Mouse (Mus musculus): ENCODE data around the gene Prep.

DNA sequence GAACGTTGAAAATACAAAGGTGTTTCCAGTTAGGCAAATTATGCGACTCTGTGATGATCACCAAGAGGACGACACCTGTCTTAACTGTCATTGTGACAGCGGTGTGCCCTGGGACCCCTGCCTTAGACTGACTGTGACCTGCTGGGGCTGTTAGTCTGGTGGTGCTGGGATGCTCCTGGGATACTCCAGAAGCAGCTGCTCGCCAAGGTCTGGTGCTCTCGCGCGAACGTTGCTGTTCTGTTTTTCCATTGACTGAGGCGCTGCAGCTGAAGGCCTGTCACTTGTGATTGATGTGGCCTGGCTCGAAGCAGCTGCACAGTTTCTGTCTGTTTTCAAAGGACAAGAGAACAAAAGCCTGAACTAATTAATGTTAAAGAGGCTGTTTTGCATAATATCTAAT lies 36.2 kb downstream of the Prep start:
- TF ChIP-seq POLR2A (IDR thresholded peaks at IDR 0.05; ENCODE audit: low read depth, low read length) (no peak), CTCF (conservative IDR thresholded peaks at IDR 0.05; ENCODE audit: insufficient read depth, insufficient read length, low read depth, low read length) (no peak)
